Mouse (Mus musculus): ENCODE measurements around the gene Nt5dc3.

- TF ChIP-seq ZC3H11A (IDR thresholded peaks at IDR 0.05; ENCODE audit: borderline replicate concordance, low read depth, low read length) (no peak), MAFK (IDR thresholded peaks at IDR 0.05; ENCODE audit: insufficient read depth, low read depth, low read length) (no peak), ZNF384 (IDR thresholded peaks at IDR 0.05; ENCODE audit: low read depth, low read length) (no peak)
These were observed 5.4 kb upstream of the Nt5dc3 start for GRCm38 (mm10) chr10:86773360-86773759.
